Mouse (Mus musculus) MEL (cell line): Measurements from ENCODE around the gene Rin2.

Source experiments
- CHD1 ChIP-seq: IDR thresholded peaks from 2 replicates; pipeline ENCODE4 v1.6.1; 2012; ENCODE audit warnings: low read depth, mild to moderate bottlenecking, inconsistent platforms, low read length, improper control_type of control experiment
- CTCF ChIP-seq, 3 experiments: IDR thresholded peaks in 2 of 3; conservative IDR thresholded peaks in 1 of 3; 2 replicates each; pipeline ENCODE4 v1.5.1; 2011 to 2012; ENCODE audit warnings: low read length in 3 of 3, low read depth in 2 of 3, mild to moderate bottlenecking in 2 of 3, improper control_type of control experiment in 1 of 3, inconsistent platforms in 1 of 3, mixed read lengths in 1 of 3, moderate library complexity in 1 of 3; ENCODE audit not compliant: control insufficient read depth in 1 of 3, insufficient read depth in 1 of 3, poor library complexity in 1 of 3, severe bottlenecking in 1 of 3
- E2F4 ChIP-seq: IDR thresholded peaks from 2 replicates; pipeline ENCODE4 v1.6.1; 2011; ENCODE audit warnings: low read depth, low read length, improper control_type of control experiment, borderline replicate concordance
- ELF1 ChIP-seq: IDR thresholded peaks from 2 replicates; pipeline ENCODE4 v1.6.1; 2014; ENCODE audit warnings: low read depth, mild to moderate bottlenecking, inconsistent platforms, low read length, improper control_type of control experiment, moderate library complexity
- HCFC1 ChIP-seq: IDR thresholded peaks from 2 replicates; pipeline ENCODE4 v1.6.1; 2012; ENCODE audit warnings: low read depth, mild to moderate bottlenecking, inconsistent platforms, low read length, improper control_type of control experiment, moderate library complexity
- MAX ChIP-seq: IDR thresholded peaks from 2 replicates; pipeline ENCODE4 v1.6.1; 2011; ENCODE audit warnings: low read length, improper control_type of control experiment
- POLR2A ChIP-seq, 2 experiments: IDR thresholded peaks; 2 replicates each; pipeline ENCODE4 v1.6.1; 2011 to 2012; ENCODE audit warnings: low read length in 2 of 2, mild to moderate bottlenecking in 2 of 2, control low read depth in 1 of 2, improper control_type of control experiment in 1 of 2, low read depth in 1 of 2, moderate library complexity in 1 of 2; ENCODE audit not compliant: control insufficient read depth in 1 of 2, insufficient read depth in 1 of 2, poor library complexity in 1 of 2
- POLR2AphosphoS2 ChIP-seq: IDR thresholded peaks from 2 replicates; pipeline ENCODE4 v1.6.1; 2011; ENCODE audit warnings: low read length, improper control_type of control experiment
- RAD21 ChIP-seq: IDR thresholded peaks from 2 replicates; pipeline ENCODE4 v1.6.1; 2011; ENCODE audit warnings: mild to moderate bottlenecking, low read depth, low read length, improper control_type of control experiment
- TBP ChIP-seq: IDR thresholded peaks from 2 replicates; pipeline ENCODE4 v1.8.0; 2011; ENCODE audit warnings: low read depth, low read length, improper control_type of control experiment
- TCF12 ChIP-seq: IDR thresholded peaks from 2 replicates; pipeline ENCODE4 v1.6.1; 2014; ENCODE audit warnings: low read depth, mild to moderate bottlenecking, inconsistent platforms, low read length, improper control_type of control experiment, moderate library complexity

DNA sequence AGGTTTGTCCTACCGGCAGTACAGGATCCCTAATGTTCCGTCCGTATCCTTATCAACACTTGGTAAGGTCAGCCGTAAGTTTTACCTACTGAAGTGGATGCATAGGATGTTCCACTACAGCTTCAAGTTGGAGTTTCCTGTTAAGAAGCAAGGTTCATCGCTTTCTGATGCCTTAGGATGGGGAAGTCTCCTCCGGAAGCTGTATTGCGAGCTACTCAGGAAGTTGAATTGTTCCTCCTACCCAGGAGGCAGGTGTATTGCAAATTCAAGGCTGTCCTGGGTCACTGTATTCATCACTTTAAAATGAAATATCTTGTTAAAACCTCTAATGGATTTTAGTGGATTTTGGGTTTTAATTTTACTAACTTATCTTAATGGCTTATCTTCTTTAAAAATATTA lies 79.0 kb downstream of the Rin2 start:
- TF ChIP-seq CHD1 (no peak), TCF12 (no peak), POLR2A (IDR thresholded peaks at IDR 0.05; ENCODE audit: control insufficient read depth in 1 of 2, insufficient read depth in 1 of 2, low read depth in 1 of 2, low read length in 2 of 2, poor library complexity in 1 of 2) (no peak), ELF1 (no peak), E2F4 (no peak), CTCF (IDR thresholded peaks at IDR 0.05 in 2 of 3, conservative IDR thresholded peaks at IDR 0.05 in 1 of 3; ENCODE audit: control insufficient read depth in 1 of 3, insufficient read depth in 1 of 3, low read depth in 2 of 3, low read length in 3 of 3, poor library complexity in 1 of 3, severe bottlenecking in 1 of 3) (no peak), POLR2AphosphoS2 (no peak), MAX (no peak), RAD21 (no peak), HCFC1 (no peak), TBP (no peak)
